Mouse (Mus musculus) myocyte (in vitro differentiated cells): Measurements from ENCODE around the gene Pofut1.

Experiments
- MYOG ChIP-seq, 3 experiments: IDR thresholded peaks; one replicate each; pipeline ENCODE4 v1.6.1; 2011; ENCODE audit warnings: control low read depth in 2 of 3, low read depth in 2 of 3, mild to moderate bottlenecking in 2 of 3; ENCODE audit not compliant: insufficient read length in 2 of 3, control insufficient read depth in 1 of 3, insufficient read depth in 1 of 3
- USF1 ChIP-seq: IDR thresholded peaks from one replicate; pipeline ENCODE4 v1.6.1; 2011; ENCODE audit warnings: low read depth, mild to moderate bottlenecking, control low read depth, moderate library complexity

DNA sequence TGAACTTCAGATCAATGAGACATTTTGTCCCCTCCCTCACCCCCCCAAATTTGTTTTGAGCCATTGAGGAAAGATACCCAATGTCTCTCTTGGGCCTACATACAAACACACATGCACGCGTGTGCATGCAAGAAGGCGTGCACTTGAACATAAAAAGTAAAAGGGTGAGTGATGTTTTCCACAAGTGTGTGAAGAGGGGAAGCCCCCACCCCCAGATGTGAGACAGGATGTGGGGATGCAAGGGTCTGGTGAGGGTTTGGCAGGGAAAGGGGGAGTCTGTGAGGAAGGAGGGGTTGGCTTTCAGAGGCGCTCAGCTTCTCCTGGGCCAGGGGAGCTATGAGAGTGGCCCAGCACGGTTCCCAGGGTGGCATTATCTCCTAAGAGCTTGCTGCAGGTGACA lies 37.0 kb downstream of the Pofut1 start:
- no peak for TF ChIP-seq USF1
- no peak for TF ChIP-seq MYOG (IDR thresholded peaks at IDR 0.05; ENCODE audit: control insufficient read depth in 1 of 3, insufficient read depth in 1 of 3, insufficient read length in 2 of 3, low read depth in 2 of 3)
